Mouse (Mus musculus): ENCODE results near the gene Sgca. TPM values are rescaled to one million over a fixed set of nuclear protein-coding genes. Genes with fewer than 3 reads are reported as not detected.

Gene Sgca
- polyA plus RNA-seq, 1 experiment from 2014 or later = not detected

DNA sequence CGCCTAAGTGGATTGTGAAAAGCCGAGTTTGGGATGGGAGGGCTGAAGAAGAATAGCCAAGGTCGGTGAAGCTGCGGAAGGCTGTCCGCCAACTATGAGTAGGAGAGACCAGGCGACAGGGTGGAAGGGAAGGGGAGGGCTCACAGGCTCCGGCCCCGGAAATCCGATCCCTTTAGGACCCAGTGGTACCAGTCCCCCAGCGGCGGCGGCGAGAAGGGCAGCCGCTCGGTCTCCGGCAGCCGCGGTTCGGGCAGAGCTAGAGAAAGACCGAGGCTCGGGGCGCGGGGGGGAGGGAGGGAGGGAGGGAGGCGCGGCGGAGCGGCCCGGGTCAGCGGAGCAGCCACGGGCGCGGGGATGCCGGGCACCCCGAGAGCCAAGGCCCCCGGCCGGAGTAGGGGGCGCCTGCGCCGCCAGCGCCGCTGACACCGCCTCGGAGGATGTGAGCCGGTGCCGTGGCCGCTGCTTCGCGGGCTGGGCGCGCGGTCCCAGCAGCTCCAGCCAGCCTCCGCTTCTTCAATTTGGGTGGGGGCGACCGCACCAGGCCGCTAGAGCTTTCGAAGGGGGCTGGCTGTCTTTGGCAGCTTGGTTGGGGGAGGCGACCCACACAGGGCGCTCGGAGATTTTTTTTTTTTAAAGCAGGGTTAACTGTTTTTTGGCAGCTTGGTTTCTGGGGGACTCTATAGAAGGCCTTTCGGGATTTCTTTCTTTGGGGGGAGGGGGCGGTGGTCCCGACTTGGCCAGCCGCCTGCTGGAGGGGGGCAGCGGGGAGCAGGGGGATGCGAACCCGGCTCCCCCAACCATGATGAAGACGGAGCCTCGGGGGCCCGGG is 14.8 kb upstream of the Sgca start, which contains the start of gene Ppp1r9b:
Gene Ppp1r9b, plus strand, starts transcription at position 287 of the 829 bp plus-strand sequence.
- H3K27ac ChIP-seq = peak within 1 kb of the TSS; percentile 92
- WGBS = under 1% methylated on average over 63 of the region's 69 CpGs
- ATAC-seq = peak; percentile 84

DNA sequence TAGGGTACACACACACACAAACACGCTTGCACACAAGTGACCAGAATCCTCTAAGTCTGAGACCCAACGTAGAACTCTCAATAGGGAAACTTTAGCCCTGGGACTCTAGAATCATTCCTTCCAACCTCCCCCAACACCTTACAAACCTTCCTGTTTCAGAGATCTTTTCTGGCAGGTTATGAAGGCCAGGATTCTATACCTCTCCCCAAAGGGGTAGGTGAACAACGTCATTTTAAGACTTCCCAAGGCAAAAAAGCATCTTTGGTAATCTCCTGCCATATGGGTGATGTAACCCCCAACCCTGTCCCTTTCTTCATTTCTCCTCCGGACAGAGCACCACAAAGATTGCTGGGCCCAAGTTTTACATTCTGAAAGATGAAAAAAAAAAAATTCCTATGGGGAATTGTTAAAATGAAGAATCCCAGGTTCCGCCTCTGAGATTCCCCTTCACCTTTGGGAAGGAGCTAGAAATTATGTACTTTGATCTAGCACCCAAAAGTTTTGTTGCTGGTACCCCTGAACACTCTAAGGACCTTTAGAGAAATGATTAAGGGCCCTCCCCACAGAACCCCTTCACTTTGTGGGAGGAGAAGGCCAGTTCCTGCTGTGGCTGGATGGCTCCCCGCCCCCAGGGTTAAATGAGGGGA is 14.1 kb upstream of the Sgca start:
- no peak for ATAC-seq
- H3K9ac ChIP-seq = peak overlapping the region; percentile 82
- peak overlapping the region; percentile 92 for H3K27ac ChIP-seq
- no peaks in the 10 kb centered on the region for H3K27me3 ChIP-seq (replicated peaks)
- no peaks in the 10 kb centered on the region for H3K36me3 ChIP-seq
- H3K9me3 ChIP-seq = no peaks in the 10 kb centered on the region
- H3K4me3 ChIP-seq (replicated peaks) = peak overlapping the region; percentile 91
- 54% methylated on average over 6 of the region's 6 CpGs for WGBS
- H3K4me1 ChIP-seq (replicated peaks) = peaks cover 61% of the 10 kb centered on the region
- H3K4me2 ChIP-seq (replicated peaks) = peak overlapping the region; percentile 93

More for the DNA sequence above, 14.8 kb upstream of the Sgca start, which contains the start of gene Ppp1r9b:
- H3K36me3 ChIP-seq = no peaks in the 10 kb centered on the region
- H3K9ac ChIP-seq = peak within 1 kb of the TSS; percentile 82
- no peaks in the 10 kb centered on the region for H3K27me3 ChIP-seq (replicated peaks)
- no peaks in the 10 kb centered on the region for H3K9me3 ChIP-seq
- H3K4me1 ChIP-seq (replicated peaks) = peaks cover 65% of the 10 kb centered on the region
- peak within 1 kb of the TSS; percentile 91 for H3K4me3 ChIP-seq (replicated peaks)
- peak within 1 kb of the TSS; percentile 93 for H3K4me2 ChIP-seq (replicated peaks)

DNA sequence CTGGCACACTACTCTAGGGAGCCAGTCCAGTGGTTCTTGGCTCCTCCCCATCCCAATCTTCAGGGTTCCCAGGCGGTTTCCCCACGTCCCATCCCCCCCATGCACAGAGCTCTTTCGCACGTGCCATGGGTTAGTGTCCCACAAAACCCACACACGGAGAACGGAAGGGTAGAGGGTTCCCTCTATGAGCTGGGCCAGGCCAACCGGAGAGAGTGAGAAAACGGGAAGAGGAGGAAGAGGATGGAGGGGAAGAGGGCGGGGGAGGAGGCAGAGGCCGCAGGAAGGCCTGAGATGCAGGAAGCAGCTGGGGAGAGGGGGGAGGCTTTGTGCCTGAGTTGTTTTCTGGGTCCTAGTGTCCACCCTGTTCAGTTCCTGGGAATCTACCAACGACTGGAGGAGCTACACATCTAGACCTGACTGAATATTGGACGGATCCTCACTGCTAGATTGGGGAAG is 13.5 kb upstream of the Sgca start:
- peak overlapping the region; percentile 92 for H3K27ac ChIP-seq
- WGBS = 1% methylated on average over 12 of the region's 12 CpGs
- no peaks in the 10 kb centered on the region for H3K36me3 ChIP-seq
- H3K9me3 ChIP-seq = no peaks in the 10 kb centered on the region
- peak overlapping the region; percentile 52 for H3K9ac ChIP-seq
- peak; percentile 62 for ATAC-seq
- no peaks in the 10 kb centered on the region for H3K27me3 ChIP-seq (replicated peaks)
- H3K4me1 ChIP-seq (replicated peaks) = peaks cover 55% of the 10 kb centered on the region
- peak overlapping the region; percentile 93 for H3K4me2 ChIP-seq (replicated peaks)
- peak overlapping the region; percentile 47 for H3K4me3 ChIP-seq (replicated peaks)

DNA sequence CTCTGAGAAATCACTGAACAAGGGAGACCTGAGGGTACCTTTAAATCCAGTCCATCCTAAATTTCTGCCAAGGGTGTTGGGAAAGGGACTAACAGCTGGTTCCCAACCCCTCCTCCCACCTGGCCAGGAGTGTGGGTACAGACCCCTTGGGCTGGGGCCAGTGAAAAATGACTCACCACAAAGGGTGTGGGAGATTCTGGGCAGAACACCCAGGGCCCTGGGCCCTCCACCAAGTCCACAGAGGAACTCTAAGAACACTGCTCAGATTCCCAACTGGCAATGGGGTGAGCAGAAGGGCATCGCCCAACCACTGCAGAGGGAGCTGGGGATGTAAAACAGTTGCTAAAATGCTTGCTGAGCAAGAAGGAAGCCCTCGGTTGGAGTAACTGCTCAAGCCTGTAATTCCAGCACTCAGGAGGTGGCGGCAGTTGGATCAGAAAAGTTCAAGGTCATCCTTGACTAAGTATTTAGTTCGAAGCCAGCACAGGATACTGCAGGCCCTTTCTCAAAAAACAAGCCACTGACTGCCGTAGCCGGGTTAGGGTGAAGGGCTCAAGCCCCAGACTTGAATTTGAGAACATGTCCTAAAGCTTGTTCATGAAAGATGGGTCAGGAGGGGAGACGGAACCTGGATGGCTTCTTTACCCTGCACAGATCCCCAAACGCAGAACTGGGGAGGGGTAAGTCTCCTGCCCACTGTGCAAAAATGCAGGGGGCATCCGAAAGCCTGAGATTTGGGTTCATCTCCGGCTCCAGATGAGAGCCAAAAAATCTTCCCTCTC is 12.8 kb upstream of the Sgca start:
- WGBS = 17% methylated on average over 10 of the region's 10 CpGs
- no peak for ATAC-seq
- H3K9ac ChIP-seq = peak overlapping the region; percentile 52

DNA sequence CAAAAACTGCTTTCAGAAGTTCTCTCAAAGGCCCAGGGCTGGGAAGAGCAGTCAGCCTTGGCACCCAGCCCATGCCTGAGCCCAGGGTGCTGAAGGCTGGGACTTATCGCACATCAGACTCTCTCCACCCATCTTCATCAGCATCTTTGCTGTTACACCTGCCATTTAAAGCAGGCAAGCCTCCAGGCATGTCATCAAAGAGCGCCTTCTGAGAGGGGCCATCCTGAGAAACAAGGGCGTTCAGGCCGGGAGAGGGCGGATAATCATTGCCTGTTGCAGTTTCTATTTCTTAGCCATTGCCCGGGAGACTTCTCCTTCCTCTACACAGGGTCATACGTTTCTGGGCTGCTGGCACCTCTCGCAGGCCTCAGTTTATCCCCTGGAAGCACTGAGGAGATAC is 11.7 kb upstream of the Sgca start:
- no peak for ATAC-seq
- no peaks in the 10 kb centered on the region for H3K36me3 ChIP-seq
- no peak overlapping the region for H3K27ac ChIP-seq
- no peaks in the 10 kb centered on the region for H3K9me3 ChIP-seq
- H3K4me2 ChIP-seq (replicated peaks) = no peak overlapping the region
- WGBS = 81% methylated on average over 8 of the region's 8 CpGs
- no peaks in the 10 kb centered on the region for H3K27me3 ChIP-seq (replicated peaks)
- no peak overlapping the region for H3K9ac ChIP-seq
- peaks cover 37% of the 10 kb centered on the region for H3K4me1 ChIP-seq (replicated peaks)
- H3K4me3 ChIP-seq (replicated peaks) = no peak overlapping the region

More for the DNA sequence above, 12.8 kb upstream of the Sgca start:
- no peaks in the 10 kb centered on the region for H3K9me3 ChIP-seq
- H3K4me3 ChIP-seq (replicated peaks) = peak overlapping the region; percentile 47
- H3K4me1 ChIP-seq (replicated peaks) = peaks cover 49% of the 10 kb centered on the region
- H3K36me3 ChIP-seq = no peaks in the 10 kb centered on the region
- peak overlapping the region; percentile 93 for H3K4me2 ChIP-seq (replicated peaks)
- H3K27me3 ChIP-seq (replicated peaks) = no peaks in the 10 kb centered on the region
- H3K27ac ChIP-seq = peak overlapping the region; percentile 92

DNA sequence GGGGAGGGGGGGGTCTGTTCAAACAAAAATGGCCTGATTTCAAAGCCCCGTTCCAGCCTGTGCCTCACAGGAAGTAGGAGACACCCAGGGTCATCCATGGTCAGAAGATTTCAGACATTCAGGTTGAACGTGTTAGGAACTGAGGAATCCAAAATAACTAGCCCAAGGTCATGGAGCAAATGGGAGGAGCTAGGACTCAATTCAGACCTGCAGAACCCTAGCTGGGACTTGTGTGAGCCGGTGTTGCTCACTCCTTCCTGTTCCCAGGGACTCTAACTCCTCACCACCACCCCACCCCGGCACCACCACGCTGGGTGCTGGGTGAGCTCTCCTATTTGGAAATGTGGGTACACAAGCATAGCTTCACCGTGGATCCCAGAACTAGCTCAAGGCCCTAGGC is 11.2 kb upstream of the Sgca start:
- Histone ChIP-seq H3K27me3 (replicated peaks) (no peaks in the 10 kb centered on the region), H3K4me3 (replicated peaks) (no peak overlapping the region), H3K27ac (no peak overlapping the region), H3K9me3 (no peaks in the 10 kb centered on the region), H3K4me1 (replicated peaks) (peaks cover 32% of the 10 kb centered on the region), H3K4me2 (replicated peaks) (no peak overlapping the region), H3K36me3 (no peaks in the 10 kb centered on the region), H3K9ac (no peak overlapping the region)
- WGBS = 41% methylated on average over 6 of the region's 6 CpGs
- ATAC-seq = no peak

DNA sequence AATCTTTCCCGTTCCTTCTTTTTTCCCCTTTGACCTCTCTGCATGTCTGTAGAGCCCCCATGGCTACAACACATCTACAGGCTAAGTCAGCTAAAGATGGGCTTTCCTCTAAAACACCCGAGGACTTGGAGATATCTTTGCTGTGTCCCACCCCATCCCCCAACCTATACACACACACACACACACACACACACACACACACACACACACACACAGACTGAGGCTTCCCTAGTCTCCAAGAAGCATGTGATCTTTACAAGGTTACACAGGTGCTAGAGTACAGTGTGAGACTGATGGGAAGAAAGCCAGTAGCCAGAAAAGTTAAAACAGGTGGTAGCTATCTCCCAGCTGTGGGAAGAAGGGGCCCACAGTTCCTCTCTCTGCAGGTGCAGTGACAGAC is 10.3 kb upstream of the Sgca start:
- Histone ChIP-seq H3K27me3 (replicated peaks) (no peaks in the 10 kb centered on the region), H3K4me2 (replicated peaks) (no peak overlapping the region), H3K9ac (no peak overlapping the region), H3K27ac (no peak overlapping the region), H3K36me3 (no peaks in the 10 kb centered on the region), H3K4me3 (replicated peaks) (no peak overlapping the region), H3K4me1 (replicated peaks) (peaks cover 27% of the 10 kb centered on the region), H3K9me3 (no peaks in the 10 kb centered on the region)
- WGBS = 58% methylated on average over 2 of the region's 2 CpGs
- ATAC-seq = no peak

DNA sequence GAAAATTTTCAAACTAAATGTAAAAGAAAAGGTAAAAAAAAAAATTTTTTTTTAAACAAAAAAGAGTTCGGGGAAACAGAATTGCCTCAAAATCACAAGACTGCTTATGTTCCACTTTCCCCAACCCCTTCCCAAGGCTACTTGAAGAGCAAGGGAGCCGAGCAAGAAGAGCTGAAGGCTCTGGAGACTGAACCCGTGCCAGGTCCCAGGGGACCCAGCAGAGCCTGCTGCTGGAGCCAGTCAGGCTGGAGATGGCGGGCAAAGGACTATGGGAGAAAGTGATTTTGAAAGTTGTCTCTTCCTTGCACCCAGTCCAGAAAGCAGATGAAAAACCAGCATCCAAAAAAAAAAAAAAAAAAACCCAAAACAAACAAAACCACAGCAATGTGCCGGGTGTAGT is 9.7 kb upstream of the Sgca start:
- no peaks in the 10 kb centered on the region for H3K36me3 ChIP-seq
- no peaks in the 10 kb centered on the region for H3K27me3 ChIP-seq (replicated peaks)
- 67% methylated on average over 5 of the region's 5 CpGs for WGBS
- peaks cover 27% of the 10 kb centered on the region for H3K4me1 ChIP-seq (replicated peaks)
- no peak overlapping the region for H3K27ac ChIP-seq
- ATAC-seq = no peak
- H3K4me2 ChIP-seq (replicated peaks) = no peak overlapping the region
- no peak overlapping the region for H3K4me3 ChIP-seq (replicated peaks)
- H3K9ac ChIP-seq = no peak overlapping the region
- no peaks in the 10 kb centered on the region for H3K9me3 ChIP-seq

DNA sequence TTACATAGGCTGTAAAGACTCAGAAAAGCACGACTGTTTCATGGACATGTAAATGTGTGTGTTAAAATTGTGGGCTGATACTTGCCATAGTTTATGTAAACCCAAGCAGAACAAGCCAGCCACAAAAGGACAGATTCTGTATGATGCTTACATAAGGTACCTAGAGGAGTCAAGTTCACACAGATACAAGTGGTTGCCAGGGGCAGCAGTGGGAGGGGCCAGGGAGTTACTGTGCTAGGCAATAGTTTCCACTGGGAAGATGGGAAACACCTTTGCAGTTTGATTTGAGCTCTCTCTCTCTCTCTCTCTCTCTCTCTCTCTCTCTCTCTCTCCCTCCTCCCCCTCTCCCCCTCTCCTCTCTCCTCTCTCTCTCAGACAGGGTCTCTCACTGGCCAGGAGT is 9.0 kb upstream of the Sgca start:
- 22% methylated on average over 1 of the region's 1 CpGs for WGBS
- Histone ChIP-seq H3K9ac (no peak overlapping the region), H3K9me3 (no peaks in the 10 kb centered on the region), H3K36me3 (no peaks in the 10 kb centered on the region), H3K27ac (peak overlapping the region; percentile 36; the same call in 1 of the 2 replicates), H3K27me3 (replicated peaks) (no peaks in the 10 kb centered on the region), H3K4me3 (replicated peaks) (no peak overlapping the region), H3K4me2 (replicated peaks) (no peak overlapping the region), H3K4me1 (replicated peaks) (peaks cover 22% of the 10 kb centered on the region)
- no peak for ATAC-seq

DNA sequence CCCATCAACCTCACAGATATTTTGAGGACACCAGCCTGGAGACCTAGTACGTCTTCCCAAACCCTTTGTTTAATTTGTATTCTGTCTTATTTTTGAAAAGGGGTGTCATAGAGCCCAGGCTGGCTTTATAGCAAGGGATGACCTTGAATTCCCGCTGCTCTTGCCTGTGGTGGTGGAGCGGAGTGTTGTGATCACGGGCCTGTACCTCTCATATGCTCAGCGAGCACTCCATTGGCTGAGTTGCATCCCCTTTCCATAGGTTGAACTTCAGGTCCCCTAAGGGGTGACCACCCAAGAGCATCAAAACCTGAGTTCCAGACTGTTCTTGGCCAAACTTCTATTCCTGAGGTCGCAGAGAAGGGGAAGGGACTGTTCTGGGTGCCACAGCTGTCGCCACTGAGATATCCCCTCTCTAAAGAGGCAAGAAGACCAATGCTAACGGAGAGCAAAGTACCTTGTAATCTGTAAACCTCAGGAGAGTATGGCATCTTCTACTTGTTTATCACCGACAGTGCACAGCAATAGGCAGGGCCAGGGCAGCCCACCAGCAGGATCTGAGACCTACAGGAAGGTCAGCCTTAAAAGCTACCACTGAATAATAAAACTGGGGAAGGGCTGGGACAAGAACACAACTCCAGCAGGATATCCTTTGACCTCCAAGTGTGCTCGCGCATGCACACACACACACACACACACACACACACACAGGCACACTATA is 3.5 kb upstream of the Sgca start:
- Histone ChIP-seq H3K4me3 (replicated peaks) (no peak overlapping the region), H3K9me3 (no peaks in the 10 kb centered on the region), H3K4me1 (replicated peaks) (0 out of 2 replicates have a peak, but pooled peaks cover 5% of the 10 kb centered on the region), H3K27ac (no peak overlapping the region), H3K9ac (no peak overlapping the region), H3K27me3 (replicated peaks) (no peaks in the 10 kb centered on the region), H3K36me3 (no peaks in the 10 kb centered on the region), H3K4me2 (replicated peaks) (peak overlapping the region; percentile 61)
- peak; percentile 39 for ATAC-seq
- 68% methylated on average over 11 of the region's 11 CpGs for WGBS

DNA sequence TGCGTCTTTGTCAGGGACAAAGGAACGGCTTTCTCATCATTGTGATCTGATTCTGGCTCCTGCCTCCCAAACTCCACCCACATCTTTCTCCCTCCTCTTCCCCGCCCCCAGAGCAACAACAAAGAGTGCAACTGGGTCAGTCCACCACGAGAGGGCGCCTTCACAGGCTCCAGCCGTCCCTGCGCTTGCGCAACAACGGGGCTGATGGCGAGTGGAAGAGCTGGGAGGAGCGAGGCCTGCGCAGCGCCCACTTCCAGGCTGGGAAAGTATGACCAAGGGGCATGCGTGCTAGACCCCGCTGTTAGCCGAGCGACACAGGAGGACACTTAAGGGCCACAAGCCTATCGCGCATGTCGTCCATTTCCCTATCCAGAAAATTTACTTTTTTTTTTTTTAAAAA is 2.8 kb upstream of the Sgca start:
- under 1% methylated on average over 20 of the region's 20 CpGs for WGBS
- H3K4me2 ChIP-seq (replicated peaks) = peak overlapping the region; percentile 61
- H3K9ac ChIP-seq = no peak overlapping the region
- peak overlapping the region; percentile 10; the same call in 1 of the 2 replicates for H3K4me3 ChIP-seq (replicated peaks)
- no peak overlapping the region for H3K27ac ChIP-seq
- H3K9me3 ChIP-seq = no peaks in the 10 kb centered on the region
- ATAC-seq = peak; percentile 94
- H3K27me3 ChIP-seq (replicated peaks) = no peaks in the 10 kb centered on the region
- 0 out of 2 replicates have a peak, but pooled peaks cover 5% of the 10 kb centered on the region for H3K4me1 ChIP-seq (replicated peaks)
- H3K36me3 ChIP-seq = no peaks in the 10 kb centered on the region

Measured in intestine, embryonic 15.5 days (tissue).